Mouse (Mus musculus) lung, adult 2 months (tissue): ENCODE data around the gene Akr1c12.

Experiments used
- CTCF ChIP-seq: fragments of 200-500 bp; IDR thresholded peaks from 2 replicates; pipeline ENCODE4 v1.5.1; 2011; ENCODE audit warnings: mild to moderate bottlenecking, low read length, control low read depth; ENCODE audit not compliant: insufficient read depth
- POLR2A ChIP-seq: fragments of 200-500 bp; IDR thresholded peaks from 2 replicates; pipeline ENCODE4 v1.6.1; 2011; ENCODE audit warnings: low read depth, mild to moderate bottlenecking, control low read depth, low read length, borderline replicate concordance; ENCODE audit errors: extremely low read depth

DNA sequence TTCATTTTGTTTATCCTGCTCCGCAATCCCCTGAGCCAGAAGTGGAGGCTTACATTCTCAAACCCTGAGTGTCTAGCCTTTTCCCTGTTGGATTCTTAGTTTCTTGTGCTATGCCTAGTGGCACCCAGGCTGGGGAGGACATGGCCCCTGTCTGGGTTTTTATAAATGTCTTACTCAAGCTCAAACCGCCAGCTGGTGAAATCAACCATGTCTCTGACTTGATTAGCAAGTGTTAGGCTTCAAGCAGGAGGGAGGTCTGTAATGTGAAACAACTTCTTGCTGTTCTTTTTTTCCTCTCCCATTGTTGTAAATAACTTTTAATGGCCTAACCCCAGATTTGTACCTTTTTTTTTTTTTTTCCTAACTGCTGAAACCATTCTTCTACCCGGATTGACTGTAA is 29.9 kb downstream of the Akr1c12 start:
- TF ChIP-seq CTCF (no peak), POLR2A (no peak)
